In the genomic region with DNA sequence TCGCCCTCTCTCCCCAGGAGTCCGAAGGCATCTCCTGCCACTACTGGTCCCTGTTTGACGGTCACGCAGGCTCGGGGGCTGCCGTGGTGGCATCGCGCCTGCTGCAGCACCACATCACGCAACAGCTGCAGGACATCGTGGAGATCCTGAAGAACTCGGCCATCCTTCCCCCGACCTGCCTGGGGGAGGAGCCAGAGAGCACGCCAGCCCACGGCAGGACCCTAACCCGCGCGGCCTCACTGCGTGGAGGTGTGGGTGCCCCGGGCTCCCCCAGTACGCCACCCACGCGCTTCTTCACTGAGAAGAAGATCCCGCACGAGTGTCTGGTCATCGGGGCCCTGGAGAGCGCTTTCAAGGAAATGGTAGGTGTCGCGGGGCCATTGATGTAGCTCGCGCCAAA, we compare ENCODE assay signal across 8 mouse cellular contexts.
DNase-seq lines count a peak whose midpoint lies in the region; ATAC-seq and TF ChIP-seq lines count a peak whose summit lies in the region.

No protein-coding gene starts in this region.

- TF ChIP-seq CTCF in stomach, postnatal 0 days (IDR thresholded peaks at IDR 0.05; ENCODE audit: low read depth), result peak; percentile 45

- no peak overlapping the region for H3K27ac ChIP-seq in limb, embryonic 14.5 days (replicated peaks; ENCODE audit: low read depth, low read length)
- H3K27ac ChIP-seq in stomach, postnatal 0 days (replicated peaks), result no peak overlapping the region

- H3K9ac ChIP-seq in limb, embryonic 14.5 days (ENCODE audit: low read depth, low read length, severe bottlenecking), result peak overlapping the region; percentile 34; the same call in 1 of the 2 replicates
- H3K9ac ChIP-seq in stomach, postnatal 0 days (ENCODE audit: low read length), result no peak overlapping the region

- no peaks in the 10 kb centered on the region for H3K27me3 ChIP-seq in limb, embryonic 14.5 days (ENCODE audit: control insufficient read depth, insufficient read depth, low read length)
- H3K27me3 ChIP-seq in stomach, postnatal 0 days (ENCODE audit: control insufficient read depth, insufficient read depth, low read length), result no peaks in the 10 kb centered on the region

- peak overlapping the region; percentile 29 for H3K4me3 ChIP-seq in limb, embryonic 14.5 days (replicated peaks; ENCODE audit: low read length)
- H3K4me3 ChIP-seq in stomach, postnatal 0 days (ENCODE audit: low read depth, low read length), result peak overlapping the region; percentile 17; the same call in 1 of the 2 replicates

- no peak for TF ChIP-seq EP300 in stomach, postnatal 0 days (optimal IDR thresholded peaks at IDR 0.05)

- no peaks in the 10 kb centered on the region for H3K36me3 ChIP-seq in limb, embryonic 14.5 days (ENCODE audit: control insufficient read depth, insufficient read depth, low read length)
- no peaks in the 10 kb centered on the region for H3K36me3 ChIP-seq in stomach, postnatal 0 days (ENCODE audit: control insufficient read depth, insufficient read depth, low read length)

- TF ChIP-seq POLR2A in limb, embryonic 14.5 days (IDR thresholded peaks at IDR 0.05; ENCODE audit: borderline replicate concordance, extremely low read depth, insufficient read depth, insufficient read length), result no peak

- DNase-seq in adrenal gland, postnatal 14 days, result peak; percentile 29
- DNase-seq in adrenal gland, adult 2 months, result no peak
- peak; percentile 32 for DNase-seq in ovary, postnatal 36 days (ENCODE audit: low spot score)
- DNase-seq in ovary, postnatal 14 days (ENCODE audit: low spot score), result no peak
- DNase-seq in limb, embryonic 14.5 days (ENCODE audit: low spot score), result no peak
- DNase-seq in stomach, postnatal 0 days (ENCODE audit: low spot score), result peak; percentile 23
- DNase-seq in adrenal gland, adult 8-10 months, result no peak
- DNase-seq in cerebellum, adult 18-20 months, result no peak

- 29% methylated on average over 30 of the region's 30 CpGs for WGBS in limb, embryonic 14.5 days
- WGBS in stomach, postnatal 0 days, result 29% methylated on average over 30 of the region's 30 CpGs

- no peak for ATAC-seq in limb, embryonic 14.5 days (ENCODE audit: low FRiP score, low read depth)
- no peak for ATAC-seq in stomach, postnatal 0 days (ENCODE audit: low FRiP score, low TSS enrichment)

- H3K4me1 ChIP-seq in limb, embryonic 14.5 days (ENCODE audit: control insufficient read depth, insufficient read depth, low read length), result peaks cover 5% of the 10 kb centered on the region; the same call in 1 of the 2 replicates
- peaks cover 4% of the 10 kb centered on the region; the same call in 1 of the 2 replicates for H3K4me1 ChIP-seq in stomach, postnatal 0 days (replicated peaks; ENCODE audit: control insufficient read depth, insufficient read depth)

- H3K4me2 ChIP-seq in limb, embryonic 14.5 days (replicated peaks; ENCODE audit: low read depth, low read length, severe bottlenecking), result peak overlapping the region; percentile 53
- H3K4me2 ChIP-seq in stomach, postnatal 0 days (replicated peaks; ENCODE audit: low read depth), result peak overlapping the region; percentile 35

- H3K9me3 ChIP-seq in limb, embryonic 14.5 days (ENCODE audit: control insufficient read depth, low read length), result 0 out of 2 replicates have a peak, but pooled peaks cover 3% of the 10 kb centered on the region
- H3K9me3 ChIP-seq in stomach, postnatal 0 days (ENCODE audit: control insufficient read depth, low read length), result no peaks in the 10 kb centered on the region

Comparison
In these comparisons a context has a peak if more than half of its experiments do, and no peak if none do; other contexts are left out.
1. DNase-seq: peak in adrenal gland, postnatal 14 days (single experiment), ovary, postnatal 36 days (single experiment) and stomach, postnatal 0 days (single experiment); none in adrenal gland, adult 2 months (single experiment), ovary, postnatal 14 days (single experiment), limb, embryonic 14.5 days (single experiment), adrenal gland, adult 8-10 months (single experiment) and cerebellum, adult 18-20 months (0 of 2).